Mouse (Mus musculus) heart, postnatal 0 days (tissue): ENCODE data around the gene Cep55. TPM values are rescaled to one million over a fixed set of nuclear protein-coding genes. Genes with fewer than 3 reads are reported as not detected.
A peak's percentile ranks its signal among the peaks of the same experiment; 100 is the strongest.

Experiments used
- ATAC-seq: fragments of 200-750 bp; cut with Nextera tagmentation; 2 replicates; pipeline ENCODE4 v1.8.0; 2017; ENCODE audit warnings: low read depth, moderate number of reproducible peaks, moderate library complexity; ENCODE audit not compliant: insufficient read depth
- DNase-seq: peaks from one replicate; pipeline ENCODE4 v3.0.0-alpha.2; 2016; ENCODE audit warnings: low spot score
- H3K27ac ChIP-seq: fragments of 300-500 bp; sonication (generic); 2 replicates; pipeline ENCODE4 v1.5.1; 2014; ENCODE audit warnings: low read depth, mild to moderate bottlenecking
- H3K27me3 ChIP-seq: fragments of 300-500 bp; sonication (generic); 2 replicates; pipeline ENCODE4 v1.6.1; 2014; ENCODE audit warnings: low read length, mixed read lengths; ENCODE audit not compliant: control insufficient read depth, insufficient read depth
- H3K36me3 ChIP-seq: fragments of 300-500 bp; sonication (generic); replicated peaks from 2 replicates; pipeline ENCODE4 v1.6.1; 2014; ENCODE audit warnings: low read length, mixed read lengths; ENCODE audit not compliant: control insufficient read depth, insufficient read depth
- H3K4me1 ChIP-seq: fragments of 300-500 bp; sonication (generic); 2 replicates; pipeline ENCODE4 v1.6.1; 2014; ENCODE audit warnings: antibody characterized with exemption; ENCODE audit not compliant: control insufficient read depth, insufficient read depth
- H3K4me2 ChIP-seq: fragments of 300-500 bp; sonication (generic); 2 replicates; pipeline ENCODE4 v1.6.1; 2014; ENCODE audit warnings: low read depth, mild to moderate bottlenecking, low read length, moderate library complexity
- H3K4me3 ChIP-seq: fragments of 300-500 bp; sonication (generic); 2 replicates; pipeline ENCODE4 v1.5.1; 2014; ENCODE audit warnings: low read depth, low read length
- H3K9ac ChIP-seq: fragments of 300-500 bp; sonication (generic); replicated peaks from 2 replicates; pipeline ENCODE4 v1.6.1; 2014; ENCODE audit warnings: low read depth, low read length, mixed read lengths
- H3K9me3 ChIP-seq: fragments of 300-500 bp; sonication (generic); replicated peaks from 2 replicates; pipeline ENCODE4 v1.6.1; 2016; ENCODE audit warnings: low read length; ENCODE audit not compliant: control insufficient read depth
- CTCF ChIP-seq: IDR thresholded peaks from 2 replicates; pipeline ENCODE4 v1.5.1; 2016; ENCODE audit warnings: antibody characterized with exemption, control low read depth, low read depth
- EP300 ChIP-seq: IDR thresholded peaks from 2 replicates; pipeline ENCODE4 v1.6.1; 2016; ENCODE audit warnings: antibody characterized with exemption, low read depth
- WGBS: fragments of 180-500 bp; shearing (Covaris S2); extraction: QIAGEN DNeasy Blood & Tissue Kit; methylation state at CpG from one replicate; pipeline ENCODE4 v1.1.7; 2014; 5-methylcytosine and 5-hydroxymethylcytosine counted together
- polyA plus RNA-seq: library from polyadenylated mRNA; unstranded; fragments of >200 nt; fragmentation: Nextera tagmentation; extraction: Ambion mirVana; gene quantifications from 2 replicates; pipeline ENCODE4 v1.2.1, GENCODE M21; 2015
- total RNA-seq: library from RNA; depleted of rRNA; stranded (reverse); fragments of >200 nt; gene quantifications from 2 replicates; pipeline ENCODE4 v1.2.3, GENCODE M21; 2014; ENCODE audit warnings: low replicate concordance

Gene Cep55
- total and polyA plus RNA-seq, 2 experiments from 2014 or later = 9.2 to 19.1 TPM

- TF ChIP-seq EP300 = no peak
- TF ChIP-seq CTCF = no peak
- no peaks in the 10 kb centered on the region for H3K27me3 ChIP-seq
- no peak overlapping the region for H3K4me3 ChIP-seq
- H3K9ac ChIP-seq = no peak overlapping the region
- no peaks in the 10 kb centered on the region for H3K9me3 ChIP-seq
- DNase-seq (no peak), ATAC-seq (no peak)
- 36% methylated on average over 4 of the region's 4 CpGs for WGBS
- peaks cover 8% of the 10 kb centered on the region; the same call in 1 of the 2 replicates for H3K4me1 ChIP-seq
- H3K4me2 ChIP-seq = no peak overlapping the region
- H3K36me3 ChIP-seq = no peaks in the 10 kb centered on the region
- H3K27ac ChIP-seq = no peak overlapping the region
These were observed 32.1 kb upstream of the Cep55 start for GRCm38 (mm10) chr19:38022710-38023109.

GRCm38 (mm10) chr19:38023603-38024002 is 31.2 kb upstream of the Cep55 start:
- H3K36me3 ChIP-seq = no peaks in the 10 kb centered on the region
- no peak overlapping the region for H3K4me2 ChIP-seq
- WGBS = 62% methylated on average over 4 of the region's 4 CpGs
- ATAC-seq = no peak
- H3K27ac ChIP-seq = 0 out of 2 replicates have a peak overlapping the region, but pooled peaks have one; percentile 2
- H3K27me3 ChIP-seq = no peaks in the 10 kb centered on the region
- DNase-seq = no peak
- no peak overlapping the region for H3K4me3 ChIP-seq
- no peak overlapping the region for H3K9ac ChIP-seq
- H3K9me3 ChIP-seq = no peaks in the 10 kb centered on the region
- H3K4me1 ChIP-seq = peaks cover 8% of the 10 kb centered on the region; the same call in 1 of the 2 replicates
- no peak for TF ChIP-seq CTCF
- TF ChIP-seq EP300 = no peak

GRCm38 (mm10) chr19:38025254-38026041 is 29.4 kb upstream of the Cep55 start:
- no peak overlapping the region for H3K4me3 ChIP-seq

GRCm38 (mm10) chr19:38026211-38026624 is 28.6 kb upstream of the Cep55 start:
- DNase-seq = no peak
- no peak overlapping the region for H3K4me3 ChIP-seq
- H3K4me1 ChIP-seq = peaks cover 8% of the 10 kb centered on the region; the same call in 1 of the 2 replicates
- no peak for ATAC-seq
- 78% methylated on average over 8 of the region's 8 CpGs for WGBS
- no peaks in the 10 kb centered on the region for H3K9me3 ChIP-seq
- peak overlapping the region; percentile 44; the same call in 1 of the 2 replicates for H3K27ac ChIP-seq
- H3K27me3 ChIP-seq = no peaks in the 10 kb centered on the region
- TF ChIP-seq CTCF (no peak), EP300 (no peak)
- no peak overlapping the region for H3K4me2 ChIP-seq
- H3K9ac ChIP-seq = no peak overlapping the region
- no peaks in the 10 kb centered on the region for H3K36me3 ChIP-seq

More at GRCm38 (mm10) chr19:38025254-38026041, 29.4 kb upstream of the Cep55 start:
- TF ChIP-seq CTCF (no peak), EP300 (no peak)
- Histone ChIP-seq H3K9me3 (no peaks in the 10 kb centered on the region), H3K4me2 (no peak overlapping the region), H3K27me3 (no peaks in the 10 kb centered on the region), H3K27ac (peak overlapping the region; percentile 44), H3K9ac (no peak overlapping the region), H3K36me3 (no peaks in the 10 kb centered on the region), H3K4me1 (peaks cover 8% of the 10 kb centered on the region; the same call in 1 of the 2 replicates)
- DNase-seq (peak; percentile 75), ATAC-seq (peak; percentile 69)
- WGBS = 26% methylated on average over 8 of the region's 9 CpGs

GRCm38 (mm10) chr19:38027389-38027788 is 27.4 kb upstream of the Cep55 start:
- H3K9ac ChIP-seq = no peak overlapping the region
- H3K4me2 ChIP-seq = no peak overlapping the region
- H3K4me1 ChIP-seq = peaks cover 8% of the 10 kb centered on the region; the same call in 1 of the 2 replicates
- no peaks in the 10 kb centered on the region for H3K9me3 ChIP-seq
- H3K4me3 ChIP-seq = no peak overlapping the region
- TF ChIP-seq EP300 (no peak), CTCF (no peak)
- 86% methylated on average over 6 of the region's 6 CpGs for WGBS
- H3K36me3 ChIP-seq = no peaks in the 10 kb centered on the region
- 0 out of 2 replicates have a peak overlapping the region, but pooled peaks have one; percentile 23 for H3K27ac ChIP-seq
- no peaks in the 10 kb centered on the region for H3K27me3 ChIP-seq
- ATAC-seq = no peak
- no peak for DNase-seq
